In the genomic region with DNA sequence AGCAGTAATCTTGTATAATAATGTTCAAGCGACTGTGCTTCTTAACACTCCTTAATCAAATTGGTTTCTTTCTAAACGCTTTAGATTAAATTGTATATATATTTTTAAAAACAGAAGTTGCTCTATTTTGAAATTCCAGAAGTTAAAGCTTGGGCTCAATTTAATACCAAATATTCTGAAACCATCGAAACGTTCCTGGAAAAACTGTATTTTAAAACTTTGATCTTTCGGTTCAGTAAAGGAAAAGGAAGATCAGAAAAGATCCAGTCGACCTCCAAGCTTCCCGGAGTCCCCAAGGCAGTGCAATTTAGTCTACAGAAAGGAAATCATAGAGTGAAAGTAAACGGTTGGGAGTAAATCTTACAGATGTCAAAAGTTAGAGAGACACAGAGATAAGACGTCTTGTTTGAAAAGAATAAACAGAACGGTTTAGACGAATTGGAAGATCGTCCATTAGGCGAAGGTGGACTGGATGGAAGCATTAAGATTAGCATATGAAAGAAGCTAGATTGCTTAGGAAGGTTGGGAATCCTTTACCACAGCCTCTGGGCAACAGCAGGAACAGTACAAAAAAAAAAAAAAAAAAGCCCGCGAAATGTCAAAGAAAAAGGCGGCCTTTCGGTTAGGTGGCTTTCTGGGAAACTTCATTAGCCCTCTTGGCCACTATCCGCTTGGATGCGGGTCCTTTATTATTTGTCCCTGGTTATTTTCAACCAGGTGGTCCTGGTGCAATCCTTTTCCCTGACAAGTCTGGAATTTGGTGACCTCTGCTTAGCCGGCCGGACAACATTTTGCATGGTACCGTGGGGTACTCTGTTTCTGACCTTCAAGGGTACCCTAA, we compare ENCODE assay signal across 8 mouse cellular contexts. TPM values are rescaled to one million over a fixed set of nuclear protein-coding genes. Genes with fewer than 3 reads are reported as not detected.
DNase-seq lines count a peak whose midpoint lies in the region; ATAC-seq and TF ChIP-seq lines count a peak whose summit lies in the region.

No protein-coding gene starts in this region.

- no peak for TF ChIP-seq POLR2A in lung, adult 2 months (IDR thresholded peaks at IDR 0.05; ENCODE audit: borderline replicate concordance, extremely low read depth, low read depth, low read length)
- TF ChIP-seq POLR2A in bone marrow, adult 2 months (IDR thresholded peaks at IDR 0.05; ENCODE audit: borderline replicate concordance, control insufficient read depth, low read depth, low read length): no peak

- no peaks in the 10 kb centered on the region for H3K27me3 ChIP-seq in heart, postnatal 0 days (ENCODE audit: control insufficient read depth, insufficient read depth, low read length)
- no peaks in the 10 kb centered on the region for H3K27me3 ChIP-seq in midbrain, embryonic 11.5 days (ENCODE audit: control insufficient read depth, insufficient read depth, low read length)

- DNase-seq in lung, adult 2 months: peak; percentile 16
- DNase-seq in lung, postnatal 36 days: no peak
- DNase-seq in heart, postnatal 0 days (ENCODE audit: low spot score): peak; percentile 14
- peak; percentile 92 for DNase-seq in midbrain, embryonic 11.5 days (ENCODE audit: low spot score, missing footprints)
- no peak for DNase-seq in cerebellum, adult 9-10 months
- DNase-seq in left cerebral cortex, postnatal 36 days (ENCODE audit: low spot score in 2 of 2): no peak

- intact Hi-C loops in left cerebral cortex, postnatal 36 days (cut with DNase I): loop anchor here (5.0 kb wide), 2 partner anchors 36 to 96 kb away; a partner anchor contains a TSS

- ATAC-seq in heart, postnatal 0 days (ENCODE audit: insufficient read depth, low read depth): no peak
- 0 out of 2 replicates have a peak, but pooled peaks have one; percentile 23 for ATAC-seq in midbrain, embryonic 11.5 days (ENCODE audit: low FRiP score)
- no peak for ATAC-seq in CD4-positive, CD25-positive, alpha-beta regulatory T cell, adult 4 months

- H3K4me2 ChIP-seq in heart, postnatal 0 days (ENCODE audit: low read depth, low read length): peak overlapping the region; percentile 74
- peak overlapping the region; percentile 78 for H3K4me2 ChIP-seq in midbrain, embryonic 11.5 days

- peaks cover 2% of the 10 kb centered on the region; the same call in 1 of the 2 replicates for H3K4me1 ChIP-seq in lung, adult 2 months (ENCODE audit: control insufficient read depth, insufficient read depth, low read length)
- H3K4me1 ChIP-seq in bone marrow, adult 2 months (ENCODE audit: control insufficient read depth, insufficient read depth, low read length): peaks cover 3% of the 10 kb centered on the region; the same call in 1 of the 2 replicates
- H3K4me1 ChIP-seq in heart, postnatal 0 days (ENCODE audit: control insufficient read depth, insufficient read depth): peaks cover 24% of the 10 kb centered on the region; the same call in 1 of the 2 replicates
- H3K4me1 ChIP-seq in midbrain, embryonic 11.5 days (ENCODE audit: control insufficient read depth, insufficient read depth, low read length): peaks cover 17% of the 10 kb centered on the region; the same call in 1 of the 2 replicates

- H3K9ac ChIP-seq in heart, postnatal 0 days (replicated peaks; ENCODE audit: low read depth, low read length): peak overlapping the region; percentile 64
- H3K9ac ChIP-seq in midbrain, embryonic 11.5 days (ENCODE audit: low read length): peak overlapping the region; percentile 65

- peak overlapping the region; percentile 64 for H3K4me3 ChIP-seq in lung, adult 2 months (replicated peaks; ENCODE audit: extremely low read depth, low read depth, low read length)
- H3K4me3 ChIP-seq in bone marrow, adult 2 months (replicated peaks; ENCODE audit: control insufficient read depth, low read depth, low read length): peak overlapping the region; percentile 56
- H3K4me3 ChIP-seq in heart, postnatal 0 days (ENCODE audit: low read depth, low read length): peak overlapping the region; percentile 62
- peak overlapping the region; percentile 23 for H3K4me3 ChIP-seq in midbrain, embryonic 11.5 days (ENCODE audit: low read depth, low read length)

- H3K27ac ChIP-seq in bone marrow, adult 2 months (ENCODE audit: control insufficient read depth, insufficient read depth, low read depth, low read length, poor library complexity): peak overlapping the region; percentile 89
- peak overlapping the region; percentile 99 for H3K27ac ChIP-seq in heart, postnatal 0 days (ENCODE audit: low read depth)
- peak overlapping the region; percentile 95 for H3K27ac ChIP-seq in midbrain, embryonic 11.5 days (ENCODE audit: low read depth, low read length)

- H3K36me3 ChIP-seq in heart, postnatal 0 days (replicated peaks; ENCODE audit: control insufficient read depth, insufficient read depth, low read length): no peaks in the 10 kb centered on the region
- no peaks in the 10 kb centered on the region for H3K36me3 ChIP-seq in midbrain, embryonic 11.5 days (ENCODE audit: control insufficient read depth, insufficient read depth, low read length)

- no peak for TF ChIP-seq EP300 in heart, postnatal 0 days (IDR thresholded peaks at IDR 0.05; ENCODE audit: low read depth)

- no peaks in the 10 kb centered on the region for H3K9me3 ChIP-seq in heart, postnatal 0 days (replicated peaks; ENCODE audit: control insufficient read depth, low read length)
- no peaks in the 10 kb centered on the region for H3K9me3 ChIP-seq in midbrain, embryonic 11.5 days (ENCODE audit: control insufficient read depth, low read length)

- WGBS in lung, adult 2 months: 2% methylated on average over 22 of the region's 22 CpGs
- WGBS in bone marrow, adult 2 months: 3% methylated on average over 22 of the region's 22 CpGs
- WGBS in heart, postnatal 0 days: 2% methylated on average over 22 of the region's 22 CpGs
- WGBS in midbrain, embryonic 11.5 days: 1% methylated on average over 22 of the region's 22 CpGs

- no peak for TF ChIP-seq CTCF in lung, adult 2 months (IDR thresholded peaks at IDR 0.05; ENCODE audit: insufficient read depth, low read length)
- no peak for TF ChIP-seq CTCF in bone marrow, adult 2 months (IDR thresholded peaks at IDR 0.05; ENCODE audit: control insufficient read depth, insufficient read depth, low read length)
- no peak for TF ChIP-seq CTCF in heart, postnatal 0 days (IDR thresholded peaks at IDR 0.05; ENCODE audit: low read depth)

RNA-seq across cellular contexts. Expression of a gene that starts 4.9 kb away (rescaled TPM):
- polyA plus RNA-seq in lung, adult 2 months (2012; rRNA removed): 9.0 and 9.5 TPM in 2 replicates
- polyA plus RNA-seq in bone marrow, adult 2 months (2011; ENCODE audit: insufficient read depth, insufficient read length, low replicate concordance, missing spikeins): 50.4 and 64.8 TPM in 2 replicates
- 1,649 and 2,136 TPM in 2 replicates for total RNA-seq in heart, postnatal 0 days (2014; rRNA removed; ENCODE audit: low replicate concordance)
- 18.8 and 21.2 TPM in 2 replicates for polyA plus RNA-seq in heart, postnatal 0 days (2015; fragmentation: Nextera tagmentation; extraction: Ambion mirVana)
- polyA plus RNA-seq in midbrain, embryonic 11.5 days (2014; fragmentation: Nextera tagmentation; extraction: Ambion mirVana): 99.4 and 124 TPM in 2 replicates
- total RNA-seq in left cerebral cortex, postnatal 36 days (2021): 100 to 1,000 TPM; 160 to 166 TPM
- 10 to 100 TPM; 20.2 to 22.9 TPM for polyA plus RNA-seq in CD4-positive, CD25-positive, alpha-beta regulatory T cell, adult 4 months (2017; shearing (Covaris generic))

RNA-seq across cellular contexts. Expression of a gene that starts 10.8 kb away (rescaled TPM):
- polyA plus RNA-seq in lung, adult 2 months (2012; rRNA removed): 2.6 and 4.5 TPM in 2 replicates
- polyA plus RNA-seq in bone marrow, adult 2 months (2011; ENCODE audit: insufficient read depth, insufficient read length, low replicate concordance, missing spikeins): 7.1 and 11.3 TPM in 2 replicates
- total RNA-seq in heart, postnatal 0 days (2014; rRNA removed; ENCODE audit: low replicate concordance): 116 and 155 TPM in 2 replicates
- polyA plus RNA-seq in heart, postnatal 0 days (2015; fragmentation: Nextera tagmentation; extraction: Ambion mirVana): 1.2 and 1.8 TPM in 2 replicates
- 7.4 and 9.8 TPM in 2 replicates for polyA plus RNA-seq in midbrain, embryonic 11.5 days (2014; fragmentation: Nextera tagmentation; extraction: Ambion mirVana)
- 10 to 100 TPM in 1 of 2 experiments, 1 to 10 TPM in 1; 7.7 to 10.8 TPM for total RNA-seq in left cerebral cortex, postnatal 36 days (2021)
- polyA plus RNA-seq in CD4-positive, CD25-positive, alpha-beta regulatory T cell, adult 4 months (2017; shearing (Covaris generic)): not detected

RNA-seq across cellular contexts. Expression of a gene that starts 12.1 kb away (rescaled TPM):
- polyA plus RNA-seq in lung, adult 2 months (2012; rRNA removed): 1.2 and 2.0 TPM in 2 replicates
- 2.6 and 4.3 TPM in 2 replicates for polyA plus RNA-seq in bone marrow, adult 2 months (2011; ENCODE audit: insufficient read depth, insufficient read length, low replicate concordance, missing spikeins)
- 568 and 769 TPM in 2 replicates for total RNA-seq in heart, postnatal 0 days (2014; rRNA removed; ENCODE audit: low replicate concordance)
- 0.27 and 1.8 TPM in 2 replicates for polyA plus RNA-seq in heart, postnatal 0 days (2015; fragmentation: Nextera tagmentation; extraction: Ambion mirVana)
- 1.9 and 2.2 TPM in 2 replicates for polyA plus RNA-seq in midbrain, embryonic 11.5 days (2014; fragmentation: Nextera tagmentation; extraction: Ambion mirVana)
- 1 to 10 TPM; 3.1 to 8.2 TPM for total RNA-seq in left cerebral cortex, postnatal 36 days (2021)
- under 1 TPM in 1 of 2 experiments, not detected in 1; 0.96 TPM for polyA plus RNA-seq in CD4-positive, CD25-positive, alpha-beta regulatory T cell, adult 4 months (2017; shearing (Covaris generic))

RNA-seq across cellular contexts. Expression of a gene that starts 12.3 kb away (rescaled TPM):
- polyA plus RNA-seq in lung, adult 2 months (2012; rRNA removed): 2.7 and 3.4 TPM in 2 replicates
- polyA plus RNA-seq in bone marrow, adult 2 months (2011; ENCODE audit: insufficient read depth, insufficient read length, low replicate concordance, missing spikeins): 32.4 and 40.5 TPM in 2 replicates
- total RNA-seq in heart, postnatal 0 days (2014; rRNA removed; ENCODE audit: low replicate concordance): 603 and 951 TPM in 2 replicates
- polyA plus RNA-seq in heart, postnatal 0 days (2015; fragmentation: Nextera tagmentation; extraction: Ambion mirVana): 1.3 and 1.6 TPM in 2 replicates
- polyA plus RNA-seq in midbrain, embryonic 11.5 days (2014; fragmentation: Nextera tagmentation; extraction: Ambion mirVana): 2.6 and 4.9 TPM in 2 replicates
- 10 to 100 TPM; 20.6 to 28.9 TPM for total RNA-seq in left cerebral cortex, postnatal 36 days (2021)
- polyA plus RNA-seq in CD4-positive, CD25-positive, alpha-beta regulatory T cell, adult 4 months (2017; shearing (Covaris generic)): not detected

RNA-seq across cellular contexts. Expression of a gene that starts 15.1 kb away (rescaled TPM):
- polyA plus RNA-seq in lung, adult 2 months (2012; rRNA removed): 9.8 and 22.7 TPM in 2 replicates
- 65.5 and 109 TPM in 2 replicates for polyA plus RNA-seq in bone marrow, adult 2 months (2011; ENCODE audit: insufficient read depth, insufficient read length, low replicate concordance, missing spikeins)
- total RNA-seq in heart, postnatal 0 days (2014; rRNA removed; ENCODE audit: low replicate concordance): 1,110 and 1,666 TPM in 2 replicates
- 2.5 and 4.3 TPM in 2 replicates for polyA plus RNA-seq in heart, postnatal 0 days (2015; fragmentation: Nextera tagmentation; extraction: Ambion mirVana)
- 3.9 and 6.2 TPM in 2 replicates for polyA plus RNA-seq in midbrain, embryonic 11.5 days (2014; fragmentation: Nextera tagmentation; extraction: Ambion mirVana)
- total RNA-seq in left cerebral cortex, postnatal 36 days (2021): 10 to 100 TPM; 86.3 to 99.7 TPM
- polyA plus RNA-seq in CD4-positive, CD25-positive, alpha-beta regulatory T cell, adult 4 months (2017; shearing (Covaris generic)): 1 to 10 TPM; 8.0 to 8.6 TPM

Comparison
In these comparisons a context has a peak if more than half of its experiments do, and no peak if none do; other contexts are left out.
1. DNase-seq: peak in lung, adult 2 months (single experiment), heart, postnatal 0 days (single experiment) and midbrain, embryonic 11.5 days (single experiment); none in lung, postnatal 36 days (single experiment), cerebellum, adult 9-10 months (single experiment) and left cerebral cortex, postnatal 36 days (0 of 2).
2. Peak in every context shown above with its lines, with median percentiles within 50 percentile points of each other: H3K4me3 ChIP-seq and H3K27ac ChIP-seq.